Mouse (Mus musculus): Measurements from ENCODE around the gene Ndfip2. TPM values are rescaled to one million over a fixed set of nuclear protein-coding genes. Genes with fewer than 3 reads are reported as not detected.

The Ndfip2 gene
- total RNA-seq (2021) = 10 to 100 TPM; 81.4 to 85.3 TPM
- long read RNA-seq, transcript Ndfip2-206 (8 exons, 2,532 nt) = major isoform, 168 of 220 reads
- long read RNA-seq, transcript Ndfip2-202 (8 exons, 1,695 nt) = minor isoform, 41 of 220 reads
- long read RNA-seq, partial matches to known transcripts = 2 of 220 reads
- long read RNA-seq, other reads (novel, unspliced or antisense) = 9 of 220 reads

GRCm38 (mm10) chr14:105258379-105259034 lies at the start of gene Ndfip2:
Gene Ndfip2 (plus strand): TSS chr14:105258573.
- DNase-seq (ENCODE audit: low spot score in 2 of 2) = peak; percentile 88 to 89

GRCm38 (mm10) chr14:105219525-105220376 lies 38.6 kb upstream of the Ndfip2 start:
- DNase-seq (ENCODE audit: low spot score in 2 of 2) = peak in 1 of 2 experiments; percentile 50

DNA sequence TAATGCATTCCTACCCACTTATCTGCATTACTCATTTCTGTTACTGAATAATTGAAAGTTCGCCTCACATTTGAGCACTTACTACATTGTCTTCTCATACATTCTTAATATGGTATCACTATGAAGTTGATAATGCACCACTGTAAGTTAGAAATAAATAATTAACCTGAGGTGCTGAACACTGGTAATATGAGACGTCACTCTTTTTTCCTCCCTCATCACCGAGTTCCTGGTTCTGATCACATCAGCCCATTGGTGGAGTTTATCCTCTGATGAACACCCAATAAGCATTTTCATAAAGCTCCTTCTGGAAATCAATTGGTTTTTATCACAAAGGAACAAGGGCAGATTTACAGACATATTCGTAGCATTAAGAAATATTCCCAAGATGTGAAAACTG lies 36.1 kb upstream of the Ndfip2 start:
- no peak for DNase-seq (ENCODE audit: low spot score in 2 of 2)

- no peak for DNase-seq (ENCODE audit: low spot score in 2 of 2)
Measured at GRCm38 (mm10) chr14:105225790-105226189, 32.6 kb upstream of the Ndfip2 start.

DNA sequence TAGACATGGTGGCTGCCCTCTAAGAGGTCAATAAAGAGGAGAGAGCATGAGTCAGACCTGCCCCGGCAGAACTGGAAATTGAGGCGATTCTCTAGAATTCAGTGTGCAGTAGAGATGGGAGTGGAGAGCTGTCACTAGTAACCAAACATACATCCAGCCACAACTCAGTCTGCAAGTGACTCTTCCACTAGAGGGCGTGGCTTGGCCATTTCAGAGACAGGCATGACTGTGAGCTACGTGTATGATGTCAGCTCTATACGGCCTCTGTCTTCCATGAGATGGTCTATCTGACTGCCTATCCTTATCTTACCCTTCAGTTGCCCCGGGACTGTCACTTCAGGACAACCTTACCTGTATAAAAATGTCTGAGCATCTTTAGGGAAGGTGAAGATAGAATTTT lies 26.0 kb upstream of the Ndfip2 start:
- DNase-seq (ENCODE audit: low spot score in 2 of 2) = peak in 1 of 2 experiments; percentile 64

GRCm38 (mm10) chr14:105236596-105236995 lies 21.8 kb upstream of the Ndfip2 start:
- no peak for DNase-seq (ENCODE audit: low spot score in 2 of 2)

GRCm38 (mm10) chr14:105237736-105238135 lies 20.6 kb upstream of the Ndfip2 start:
- no peak for DNase-seq (ENCODE audit: low spot score in 2 of 2)

DNA sequence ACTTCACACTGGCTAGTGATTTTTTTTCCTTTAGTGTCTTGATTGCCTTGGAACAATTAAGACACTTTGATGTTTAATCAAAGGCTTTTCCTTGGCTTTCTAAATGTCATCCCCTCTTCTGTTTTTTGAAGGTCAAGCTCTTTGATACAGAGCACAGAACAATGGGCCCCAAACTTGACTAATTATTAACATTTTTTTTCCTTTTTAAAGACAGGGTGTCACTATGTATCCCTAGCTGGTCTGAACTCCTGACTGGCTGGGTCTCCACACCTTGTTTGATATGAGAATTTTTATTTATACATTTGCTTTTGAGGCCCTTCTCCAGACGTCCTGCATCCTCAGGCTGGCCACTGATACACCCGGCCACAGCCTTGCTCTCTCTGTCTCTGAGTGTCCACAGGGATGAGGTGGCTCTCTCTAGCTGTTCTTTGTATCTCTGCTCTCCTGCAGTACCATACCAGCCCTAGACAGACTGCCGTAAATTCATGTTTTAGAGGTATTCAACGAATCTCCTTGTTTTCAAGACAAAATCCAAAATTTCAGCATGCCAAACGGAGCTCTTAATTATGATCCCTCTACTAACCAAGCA lies 19.8 kb upstream of the Ndfip2 start:
- no peak for DNase-seq (ENCODE audit: low spot score in 2 of 2)

GRCm38 (mm10) chr14:105240120-105240519 lies 18.3 kb upstream of the Ndfip2 start:
- DNase-seq (ENCODE audit: low spot score in 2 of 2) = no peak

DNA sequence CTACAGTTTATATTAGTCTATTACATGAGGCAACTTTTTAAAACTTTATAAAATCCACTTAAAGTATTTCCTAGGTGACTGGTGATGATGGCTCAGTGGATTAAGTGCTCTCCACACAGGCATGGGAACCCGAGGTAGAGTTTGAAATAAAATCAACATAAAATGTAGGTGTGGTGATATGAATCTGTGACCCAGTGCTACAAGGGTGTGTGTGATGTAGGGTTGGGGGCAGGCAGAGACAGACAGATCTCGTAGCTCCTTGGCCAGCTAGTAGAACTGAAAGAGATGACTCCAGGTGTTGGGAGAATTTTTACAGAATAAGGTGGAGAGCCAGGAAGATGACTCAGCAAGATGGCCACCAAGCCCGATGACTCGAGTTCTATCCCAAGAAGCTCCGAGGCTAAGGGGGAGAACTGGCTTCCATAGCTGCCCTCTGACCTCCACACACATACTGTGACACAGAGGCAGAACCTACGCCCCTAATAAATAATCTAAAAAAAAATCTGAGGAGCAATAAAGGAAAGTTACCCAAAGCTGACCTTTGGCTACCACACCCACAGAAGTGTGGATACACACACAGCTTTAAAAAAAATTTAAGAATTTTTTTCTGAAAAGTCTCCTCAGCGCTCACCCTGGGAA lies 14.4 kb upstream of the Ndfip2 start:
- DNase-seq (ENCODE audit: low spot score in 2 of 2) = no peak

- no peak for DNase-seq (ENCODE audit: low spot score in 2 of 2)
Measured at GRCm38 (mm10) chr14:105251038-105251437, 7.3 kb upstream of the Ndfip2 start.

DNA sequence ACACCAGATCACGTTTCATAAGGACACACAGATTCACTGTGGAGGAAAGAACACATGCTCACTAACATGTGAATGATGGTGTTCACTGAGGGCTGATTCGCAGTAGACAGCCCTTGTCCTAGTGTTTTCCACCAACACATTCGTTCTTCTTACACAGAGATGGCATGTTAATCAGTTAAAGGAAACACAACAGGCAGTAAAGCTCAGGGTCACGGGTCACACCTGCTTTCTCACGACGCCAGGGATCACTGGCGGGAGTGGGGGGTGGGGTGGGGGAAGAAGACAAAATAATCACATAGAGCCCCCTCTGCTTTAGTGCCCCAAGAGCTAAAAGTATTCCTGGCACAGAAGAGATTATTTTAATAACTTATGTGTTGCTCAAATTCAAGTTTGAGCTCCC lies 5.1 kb upstream of the Ndfip2 start:
- DNase-seq (ENCODE audit: low spot score in 2 of 2) = no peak

DNA sequence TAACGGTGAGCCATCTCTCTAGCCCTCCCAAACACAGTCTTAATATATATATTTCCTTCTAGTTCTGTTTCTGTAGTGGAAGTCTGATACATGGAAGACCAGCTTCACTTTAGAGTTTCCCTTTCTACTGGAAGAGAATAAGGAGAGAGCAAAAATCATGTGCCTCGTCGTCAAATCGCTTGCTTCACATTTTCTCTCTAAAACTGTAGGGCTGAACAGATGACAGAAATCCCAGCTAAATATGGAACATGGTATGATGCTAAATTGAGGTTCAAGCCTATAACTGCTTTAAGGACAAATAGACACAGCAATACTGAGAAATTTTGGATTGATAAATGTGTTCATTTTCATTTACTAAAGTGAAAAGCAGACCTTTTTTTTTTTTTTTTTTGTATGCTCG lies 4.0 kb upstream of the Ndfip2 start:
- DNase-seq (ENCODE audit: low spot score in 2 of 2) = no peak

GRCm38 (mm10) chr14:105255620-105256019 lies 2.8 kb upstream of the Ndfip2 start:
- no peak for DNase-seq (ENCODE audit: low spot score in 2 of 2)

DNA sequence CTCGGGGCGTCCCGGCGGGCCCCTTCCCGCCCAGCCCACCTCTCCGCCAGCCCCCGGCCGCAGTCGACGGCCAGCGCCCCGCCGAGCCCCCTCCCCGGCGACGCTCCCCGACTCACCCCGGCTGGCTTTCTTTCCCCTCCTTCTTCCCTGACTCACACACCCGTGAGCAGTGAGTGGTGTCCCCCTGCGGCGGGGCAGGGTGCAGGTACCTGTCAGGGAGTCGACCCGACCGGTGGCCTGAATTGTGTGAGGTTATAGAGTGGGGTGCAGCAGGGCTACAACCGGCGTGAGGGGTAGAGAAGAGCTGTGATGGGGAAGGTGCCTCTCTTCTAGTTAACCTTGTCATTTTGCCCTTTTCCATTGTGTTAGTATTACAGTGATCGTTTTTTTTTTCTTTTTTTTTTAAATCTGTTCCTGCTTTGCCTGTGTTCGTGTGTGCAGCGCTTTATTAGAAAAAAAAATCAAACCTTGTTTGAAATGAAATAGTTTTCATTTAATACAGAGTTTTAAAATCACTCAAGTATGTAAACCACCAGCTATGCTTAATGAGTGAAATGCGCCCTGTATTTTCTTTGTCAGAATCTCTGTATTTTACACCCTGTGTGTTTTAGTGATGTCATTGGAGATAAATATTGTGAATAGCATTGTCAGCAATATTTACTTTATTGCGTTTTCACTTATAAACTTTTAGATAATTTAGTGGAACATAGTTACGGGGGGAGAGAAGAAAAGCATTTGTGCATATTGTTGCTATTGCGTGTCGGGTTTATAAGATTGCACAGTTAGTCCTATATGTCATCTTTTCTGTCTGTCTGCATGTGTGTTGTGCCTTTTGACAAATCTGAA lies 885 bp downstream of the Ndfip2 start:
- no peak for DNase-seq (ENCODE audit: low spot score in 2 of 2)

GRCm38 (mm10) chr14:105262923-105263322 lies 4.5 kb downstream of the Ndfip2 start:
- DNase-seq (ENCODE audit: low spot score in 2 of 2) = no peak

- DNase-seq (ENCODE audit: low spot score in 2 of 2) = no peak
Measured at GRCm38 (mm10) chr14:105267095-105267494, 8.7 kb downstream of the Ndfip2 start.

- DNase-seq (ENCODE audit: low spot score in 2 of 2) = no peak
Measured at GRCm38 (mm10) chr14:105272030-105272429, 13.7 kb downstream of the Ndfip2 start.

DNA sequence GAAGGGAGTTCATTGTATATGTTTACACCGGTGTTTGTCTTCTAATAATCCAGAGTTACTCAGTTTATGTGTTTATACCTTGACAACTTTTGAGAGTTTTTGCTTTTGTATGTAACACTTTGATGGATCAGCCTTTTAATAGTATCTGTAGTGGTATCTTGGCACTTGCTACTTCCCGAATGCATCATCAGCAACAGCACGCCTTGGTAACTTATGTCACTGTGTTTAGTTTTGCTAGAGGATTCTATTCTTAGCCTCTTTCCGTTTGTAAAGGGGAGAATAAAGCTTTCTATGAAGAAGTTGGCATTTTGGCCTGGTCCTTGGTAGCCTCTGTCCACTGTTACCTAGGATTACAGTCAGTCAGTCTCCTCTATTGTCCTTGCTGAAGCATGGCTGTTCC lies 14.2 kb downstream of the Ndfip2 start:
- no peak for DNase-seq (ENCODE audit: low spot score in 2 of 2)

- no peak for DNase-seq (ENCODE audit: low spot score in 2 of 2)
Measured at GRCm38 (mm10) chr14:105275196-105275595, 16.8 kb downstream of the Ndfip2 start.
